Mouse (Mus musculus) thymus, adult 18-20 months (tissue): Measurements from ENCODE around the gene Cdyl.

Experiments
- DNase-seq, 2 experiments: peaks; one replicate each; pipeline ENCODE4 v3.0.0; 2022; ENCODE audit warnings: mixed read lengths in 2 of 2

Cdyl gene

DNA sequence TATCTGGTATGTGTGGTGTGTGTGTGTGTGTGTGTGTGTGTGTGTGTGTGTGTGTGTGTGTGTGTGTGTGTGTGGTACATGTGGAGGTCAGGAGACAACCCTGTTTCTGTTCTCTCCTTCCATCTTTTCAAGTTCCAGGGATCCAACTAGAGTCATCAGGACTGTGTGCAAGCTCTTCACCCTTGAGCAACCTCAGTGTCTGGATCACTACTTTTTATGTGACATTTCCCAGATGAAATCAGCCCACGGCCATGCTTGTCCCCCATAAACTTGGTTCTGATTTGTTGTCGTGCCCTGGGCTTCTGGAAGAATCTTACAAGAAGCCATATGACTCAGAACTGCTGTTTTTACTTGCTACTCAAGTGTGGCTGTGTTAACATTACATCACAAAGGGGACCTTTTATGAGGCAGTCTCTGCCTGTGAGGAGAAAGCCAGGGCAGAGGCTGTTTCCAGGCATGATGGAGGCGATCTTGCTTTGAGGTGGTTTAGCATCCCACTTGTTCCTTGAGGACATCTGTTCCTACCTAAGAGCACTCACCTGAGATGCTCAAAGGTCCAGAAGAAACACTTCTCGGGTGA lies at the start of gene Cdyl:
TSS of gene Cdyl (plus strand) at position 428 of the 580 bp plus-strand sequence.
- no peak for DNase-seq

DNA sequence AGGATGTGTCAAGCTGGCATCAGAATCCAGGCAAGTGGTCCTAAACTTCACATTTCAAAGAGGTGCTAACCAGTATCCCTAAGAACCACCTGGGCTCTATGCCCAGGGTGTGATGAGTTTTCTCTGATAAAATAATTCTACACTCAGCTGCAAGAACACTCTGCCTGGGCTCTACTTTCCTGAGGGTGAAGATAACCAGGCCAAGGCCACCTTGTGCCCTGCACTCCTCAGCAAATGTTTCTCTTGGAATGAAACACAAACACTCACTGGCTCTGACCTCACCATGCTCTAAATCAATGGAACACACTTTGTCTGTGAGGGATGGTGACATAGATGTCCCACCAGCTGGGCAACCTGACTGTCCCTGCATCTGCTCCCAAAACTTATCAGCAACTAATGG lies 48.9 kb upstream of the Cdyl start:
- no peak for DNase-seq

- DNase-seq: no peak
These were observed 47.1 kb upstream of the Cdyl start for GRCm38 (mm10) chr13:35612506-35612905.

- DNase-seq: no peak
These were observed 44.7 kb upstream of the Cdyl start for GRCm38 (mm10) chr13:35614832-35615479.

GRCm38 (mm10) chr13:35616524-35617099 lies 43.0 kb upstream of the Cdyl start:
- no peak for DNase-seq

DNA sequence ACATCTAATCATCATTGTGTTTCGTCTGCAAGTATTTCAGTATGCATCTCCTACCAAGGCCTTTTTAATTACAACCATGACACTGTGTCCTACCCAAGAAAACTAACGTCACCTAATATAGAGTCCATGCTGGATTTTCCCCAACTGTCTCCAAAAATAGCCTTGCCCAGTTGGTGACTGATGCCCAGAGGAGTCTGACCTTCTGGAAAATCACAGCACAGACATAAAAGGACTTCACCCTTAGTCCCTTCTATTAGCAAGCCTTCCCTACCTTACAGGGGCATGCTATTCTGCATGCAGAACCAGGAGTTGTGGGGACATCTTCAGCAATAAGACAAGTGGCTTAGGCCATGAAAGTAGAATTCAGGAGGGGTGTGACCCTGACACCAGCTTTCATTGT lies 40.3 kb upstream of the Cdyl start:
- DNase-seq: no peak

DNA sequence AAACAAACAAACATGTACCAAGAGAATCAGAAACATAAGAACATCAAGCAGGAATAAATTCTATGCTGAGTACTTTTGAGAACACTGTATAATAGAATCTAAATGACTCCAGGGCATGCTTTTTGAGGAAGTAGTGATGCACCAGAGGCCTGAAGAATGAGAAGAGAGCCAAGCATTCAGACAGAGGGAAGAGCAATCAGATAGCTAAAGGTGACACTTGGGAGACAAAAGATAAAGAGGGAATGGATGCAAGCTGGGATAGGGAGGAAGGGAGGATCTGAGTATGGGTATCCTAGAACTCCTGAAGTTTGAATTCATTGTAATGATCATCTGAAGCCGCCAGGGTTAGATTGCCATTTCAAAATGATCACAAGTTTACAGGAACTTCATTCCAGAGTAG lies 38.9 kb upstream of the Cdyl start:
- DNase-seq: no peak

DNA sequence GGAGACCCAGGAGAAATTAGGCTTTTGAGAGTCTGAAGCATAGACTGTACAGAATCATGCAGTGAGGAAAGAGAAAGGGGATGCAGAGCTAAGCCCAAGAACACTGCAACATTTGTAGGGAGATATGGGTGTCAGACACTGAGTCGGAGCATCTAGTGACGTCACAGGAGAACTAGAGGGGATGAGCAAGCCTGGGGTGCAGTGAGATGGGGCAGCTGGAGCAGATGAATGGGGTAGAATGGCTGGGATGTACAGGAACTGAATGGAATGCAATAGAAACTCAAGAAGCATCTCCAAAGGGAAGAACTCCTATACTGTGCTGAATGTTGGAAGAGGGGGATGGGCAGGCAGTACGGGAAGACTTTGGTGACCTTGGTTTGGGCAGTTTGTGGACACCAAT lies 34.8 kb upstream of the Cdyl start:
- no peak for DNase-seq

DNA sequence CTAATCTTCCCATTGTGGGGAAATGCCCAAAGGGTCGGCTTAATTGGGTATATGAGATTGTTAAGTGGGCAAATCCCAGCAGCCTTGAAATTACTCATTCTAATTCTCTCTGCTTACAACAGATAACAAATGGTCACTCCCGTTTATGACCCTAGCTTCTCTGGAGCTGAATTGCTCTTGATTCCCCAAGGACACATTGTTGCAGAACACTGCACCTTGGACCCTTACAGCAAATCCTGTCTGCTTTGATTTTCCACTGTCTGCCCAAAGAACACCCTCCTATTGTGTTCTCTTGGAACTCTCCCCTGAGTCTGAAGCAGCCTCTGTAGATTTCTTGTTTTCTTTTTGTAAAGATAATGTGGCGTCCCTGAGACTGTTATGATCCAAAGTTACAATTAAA lies 34.1 kb upstream of the Cdyl start:
- no peak for DNase-seq

DNA sequence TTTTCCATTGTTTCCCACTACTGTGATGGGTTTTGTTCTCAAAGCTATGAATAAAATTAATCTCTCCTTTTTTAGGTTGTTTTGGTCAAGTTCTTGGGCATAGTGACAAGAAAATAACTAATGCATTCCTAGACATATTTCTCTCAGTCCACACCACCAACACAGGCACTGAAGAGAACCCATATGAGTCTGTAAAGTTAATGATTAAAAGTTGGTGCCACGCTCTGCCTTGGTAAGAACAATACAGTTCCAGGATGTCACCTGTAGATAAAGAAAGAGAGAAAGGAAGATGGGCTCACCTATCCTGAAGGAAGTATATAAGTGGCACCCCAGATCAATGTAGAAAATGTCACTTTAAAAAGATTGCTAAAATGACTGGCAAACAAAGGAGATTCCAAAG lies 32.3 kb upstream of the Cdyl start:
- DNase-seq: no peak

DNA sequence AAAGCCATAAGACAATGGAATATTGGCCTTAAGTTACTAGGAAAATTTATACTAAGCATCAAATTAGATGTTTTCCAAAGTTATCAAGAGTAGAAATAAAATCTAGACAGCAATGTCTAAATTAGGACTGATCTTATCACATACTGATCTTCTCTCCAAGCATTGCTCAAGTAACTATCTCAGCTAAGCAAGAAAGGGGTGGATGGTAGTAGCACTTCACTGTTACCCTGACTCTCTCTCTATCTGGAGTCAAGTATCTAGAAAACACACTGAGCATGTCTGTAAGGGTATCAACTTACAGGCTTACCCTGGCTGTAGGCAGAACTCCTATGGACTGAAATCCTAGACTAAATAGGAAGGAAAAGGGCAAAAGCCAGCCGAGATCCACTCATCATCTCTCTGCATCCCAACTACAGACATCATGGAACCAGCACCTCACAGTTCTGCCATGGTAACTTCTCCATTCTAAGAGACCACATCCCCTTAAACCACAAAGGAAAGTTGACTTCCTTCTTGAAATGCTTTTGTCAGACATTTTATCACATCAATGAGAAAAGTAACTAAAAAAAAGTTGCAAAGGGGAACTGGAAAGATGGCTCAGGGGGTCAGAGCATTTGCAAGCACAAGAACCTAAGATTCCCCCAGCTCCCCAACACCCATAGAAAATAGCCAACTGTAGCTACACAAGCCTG lies 12.4 kb upstream of the Cdyl start:
- no peak for DNase-seq

DNA sequence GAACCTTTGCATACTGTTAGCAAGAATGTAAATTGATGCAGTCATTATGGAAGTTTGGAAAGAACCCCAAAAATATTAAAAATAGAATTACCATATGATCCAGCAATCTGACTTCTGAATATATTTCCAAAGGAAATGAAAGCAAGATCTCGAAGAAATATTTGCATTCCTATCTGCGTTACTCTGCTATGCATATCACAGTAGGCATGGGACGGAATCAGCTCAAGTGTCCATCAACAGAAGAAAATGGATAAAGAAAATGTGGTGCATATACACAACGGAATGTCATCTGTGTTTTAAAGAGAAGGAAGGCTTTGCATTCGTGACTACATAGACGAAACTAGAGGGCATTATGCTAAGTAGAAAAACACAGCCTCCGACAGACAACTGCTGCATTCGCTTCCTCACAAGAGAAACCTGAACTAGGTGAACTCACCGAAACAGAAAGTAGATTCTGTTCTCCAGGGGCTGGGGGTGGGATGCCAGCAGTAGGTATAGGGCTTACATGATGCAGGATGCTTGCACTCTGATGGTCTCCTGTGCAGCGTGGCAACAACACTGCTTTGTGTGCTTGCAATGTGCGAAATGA lies 9.3 kb upstream of the Cdyl start:
- no peak for DNase-seq

- no peak for DNase-seq
These were observed 6.8 kb upstream of the Cdyl start for GRCm38 (mm10) chr13:35652851-35653250.

GRCm38 (mm10) chr13:35656853-35657252 lies 2.8 kb upstream of the Cdyl start:
- DNase-seq: no peak

DNA sequence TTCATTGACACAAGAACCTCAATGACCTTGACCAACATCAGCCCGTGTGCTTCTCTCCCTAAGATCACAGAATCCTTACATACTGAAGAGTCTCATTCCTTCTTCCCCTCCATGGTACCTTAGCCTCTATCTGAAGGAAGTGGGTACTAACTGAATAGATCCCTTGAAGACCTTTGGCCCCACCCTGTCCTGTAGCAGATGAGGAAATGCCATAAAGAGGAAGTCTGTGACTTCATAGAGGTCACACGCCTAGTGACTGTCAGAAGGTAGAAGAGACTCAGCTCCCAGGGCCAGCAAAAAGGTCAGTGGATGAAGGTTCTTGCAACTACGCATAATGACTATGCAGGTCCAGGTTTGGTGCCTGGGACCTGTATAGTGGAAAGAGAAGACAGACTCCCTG lies 5.8 kb downstream of the Cdyl start:
- DNase-seq: no peak

DNA sequence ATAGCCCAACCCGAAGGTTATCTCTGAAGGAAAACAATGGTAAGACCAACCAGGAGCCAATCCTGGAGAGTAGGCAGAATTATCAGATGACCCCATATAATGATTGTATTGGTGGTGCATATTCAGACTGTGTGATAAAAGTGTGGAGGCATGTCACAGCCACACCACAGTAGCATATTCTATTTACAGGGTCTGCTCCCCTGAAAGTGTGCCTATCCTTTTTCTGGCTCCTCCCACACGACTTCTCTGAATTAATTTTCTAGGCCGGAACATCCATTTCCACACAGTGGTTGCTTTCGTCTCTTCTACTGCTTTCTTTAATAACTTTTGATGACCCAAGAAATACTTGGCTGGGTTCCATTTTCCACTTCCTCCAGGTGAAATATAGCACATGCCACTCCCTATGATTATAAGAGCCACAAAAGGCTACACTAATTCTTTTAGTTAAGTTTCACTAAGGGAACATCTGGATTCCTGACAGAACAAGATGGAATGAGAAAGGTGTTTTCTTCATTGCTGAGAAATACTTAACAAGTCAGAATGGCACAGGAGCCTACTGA lies 10.4 kb downstream of the Cdyl start:
- DNase-seq: no peak

GRCm38 (mm10) chr13:35670875-35671274 lies 11.2 kb downstream of the Cdyl start:
- DNase-seq: no peak

- no peak for DNase-seq
These were observed 17.3 kb downstream of the Cdyl start for GRCm38 (mm10) chr13:35676921-35677320.

- no peak for DNase-seq
These were observed 17.9 kb downstream of the Cdyl start for GRCm38 (mm10) chr13:35677433-35678051.

GRCm38 (mm10) chr13:35678691-35679090 lies 19.1 kb downstream of the Cdyl start:
- no peak for DNase-seq

DNA sequence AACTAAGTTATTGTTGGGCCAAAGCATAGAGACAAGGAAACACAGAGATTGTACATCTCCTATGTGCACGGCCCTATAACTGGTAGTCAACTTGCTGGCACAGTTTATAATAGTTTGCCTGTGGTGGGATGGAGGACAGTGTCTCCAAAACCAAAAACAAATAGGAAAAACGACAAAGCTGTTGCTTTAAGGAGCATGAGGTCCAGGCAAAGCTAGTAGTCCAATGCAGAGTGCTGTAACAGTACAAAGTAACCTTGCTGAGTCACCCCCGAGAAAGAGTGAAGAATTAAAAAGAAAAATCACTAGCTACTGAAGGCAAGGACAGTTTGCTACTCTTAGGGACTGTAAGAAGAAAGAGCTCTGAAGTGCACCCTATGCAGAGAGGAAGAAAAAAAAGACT lies 21.7 kb downstream of the Cdyl start:
- no peak for DNase-seq

DNA sequence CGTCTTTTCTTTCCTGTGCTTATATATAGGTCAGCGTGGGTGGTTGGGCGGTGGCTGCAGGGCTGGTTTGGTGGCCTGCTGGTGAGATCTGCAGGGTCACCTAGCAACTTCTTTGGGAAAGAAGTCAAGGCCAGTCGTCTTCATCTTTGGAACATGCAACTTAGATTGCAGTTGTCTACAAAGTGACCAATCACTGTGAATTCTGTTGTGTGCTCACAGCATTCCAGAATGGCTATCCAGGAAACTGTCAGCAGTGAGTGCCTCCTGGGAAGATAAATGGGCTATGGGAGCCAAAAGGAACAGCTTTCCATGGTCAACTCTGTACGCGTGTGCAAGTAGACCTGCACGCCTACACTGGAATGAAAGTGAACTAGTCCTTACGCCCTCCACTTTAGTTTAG lies 26.6 kb downstream of the Cdyl start:
- no peak for DNase-seq

DNA sequence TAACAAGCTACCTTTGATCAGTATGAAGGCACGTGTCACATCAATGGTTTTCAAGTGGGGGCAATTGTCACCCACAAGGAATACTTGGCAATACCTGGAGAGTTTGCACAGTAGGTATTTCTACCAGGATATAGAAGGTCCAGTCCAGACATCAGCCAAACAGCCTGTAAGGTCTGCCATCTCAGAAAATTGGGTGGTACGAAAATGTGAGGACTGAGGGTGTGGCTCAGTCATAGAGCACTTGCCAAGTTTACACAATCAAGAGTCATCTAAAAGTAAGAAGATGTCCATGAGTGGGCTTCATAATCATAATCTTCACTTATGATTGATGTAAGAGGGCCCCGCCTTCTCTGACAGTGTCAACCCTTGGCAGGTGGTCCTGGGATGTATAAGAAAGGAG lies 29.9 kb downstream of the Cdyl start:
- DNase-seq: no peak
